Mouse (Mus musculus) erythroblast, embryonic 14.5 days (primary cell): Measurements from ENCODE around the gene Mtmr3.

Source experiments
- GATA1 ChIP-seq: IDR thresholded peaks from 2 replicates; pipeline ENCODE4 v1.6.1; 2012; ENCODE audit warnings: low read length, inconsistent platforms, mixed read lengths
- TAL1 ChIP-seq: IDR thresholded peaks from 3 replicates; pipeline ENCODE4 v1.6.1; 2012; ENCODE audit warnings: low read length, inconsistent platforms, mixed read lengths

DNA sequence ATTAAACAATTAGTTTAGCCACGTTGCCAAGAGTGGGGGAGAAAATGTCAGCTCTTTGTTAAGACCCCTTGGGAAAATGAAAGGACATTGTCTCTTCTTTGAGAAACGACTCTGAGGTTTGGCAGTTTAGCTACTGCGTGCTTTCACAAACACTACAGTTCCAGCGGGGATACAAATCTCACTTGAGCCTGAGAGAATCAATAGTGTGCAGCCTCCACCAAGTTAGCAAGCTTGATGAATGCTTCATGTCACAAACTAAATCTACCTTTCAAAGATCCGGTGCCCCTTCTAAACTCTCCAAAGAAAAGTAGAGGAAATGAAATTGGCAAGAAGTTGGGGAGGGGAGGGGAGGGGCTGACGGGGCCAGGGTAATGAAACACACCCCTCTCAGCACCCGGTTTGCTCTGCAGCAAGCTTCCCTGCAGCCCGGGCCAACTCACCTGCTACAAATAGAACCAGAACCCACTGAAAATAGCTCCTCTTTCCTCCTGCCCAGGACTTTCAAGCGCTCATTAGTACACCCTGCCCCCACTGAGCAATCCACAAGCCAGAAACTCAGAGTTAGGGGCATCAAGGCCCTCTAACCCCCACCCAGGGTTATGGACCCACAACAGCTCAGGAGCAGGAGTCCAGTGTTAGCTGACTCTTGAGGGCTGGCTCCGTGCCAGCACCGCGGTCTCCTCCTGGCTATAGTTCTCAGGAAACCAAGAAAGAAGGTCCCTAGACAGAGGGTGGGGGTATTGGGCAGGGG, 8.2 kb upstream of the Mtmr3 start:
- TF ChIP-seq GATA1 (no peak), TAL1 (no peak)
